Mouse (Mus musculus): ENCODE results near the gene Dgat2.

The Dgat2 gene

DNA sequence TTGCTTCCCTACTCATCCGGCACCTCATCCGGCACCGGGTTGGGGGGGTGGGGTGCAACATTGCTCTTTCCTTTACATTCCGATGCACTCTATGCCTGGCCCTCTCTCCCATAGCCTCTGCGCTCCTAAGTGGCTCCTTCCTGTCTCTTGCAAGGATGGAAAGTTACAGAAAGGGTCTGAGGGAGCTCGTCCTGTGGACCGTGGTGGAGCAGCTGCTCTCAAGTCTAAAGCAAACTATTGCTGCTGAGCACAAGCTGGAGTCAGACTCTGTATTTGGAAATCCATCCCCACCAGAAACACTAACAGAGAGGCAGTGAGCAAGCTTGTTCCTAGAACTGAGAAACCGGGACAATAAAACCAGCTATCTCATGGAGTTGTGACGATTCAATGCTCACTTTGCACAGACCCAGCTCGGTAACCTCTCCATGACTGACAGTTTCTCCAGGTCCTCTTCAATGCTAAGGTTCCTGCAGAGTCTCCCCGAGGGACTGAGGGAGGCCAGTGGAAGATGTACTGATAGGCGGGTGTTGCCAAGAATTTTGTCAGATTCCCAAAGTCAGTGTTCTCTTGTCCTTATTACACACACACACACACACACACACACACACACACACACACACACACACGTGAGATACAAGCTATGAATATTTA is 42.6 kb downstream of the Dgat2 start:
- DNase-seq (ENCODE audit: low spot score in 2 of 2): no peak

DNA sequence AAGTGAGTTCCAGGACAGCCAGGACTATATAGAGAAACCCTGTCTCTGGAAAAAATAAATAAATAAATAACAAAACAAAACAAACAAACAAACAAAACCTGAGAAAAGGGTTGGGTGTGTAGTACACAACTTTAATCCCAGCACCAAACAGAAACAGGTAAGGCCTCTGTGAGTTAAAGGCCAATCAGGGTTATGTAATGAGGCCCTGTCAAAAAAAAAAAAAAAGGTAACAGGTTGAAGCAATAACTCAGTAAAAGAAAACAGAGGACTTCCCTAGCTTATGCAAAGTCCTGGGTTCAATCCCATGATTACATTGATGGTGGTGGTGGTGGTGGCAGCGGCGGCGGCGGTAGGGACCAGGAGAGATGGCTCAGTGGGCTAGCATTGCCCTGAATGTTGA is 45.0 kb downstream of the Dgat2 start:
- no peak for DNase-seq (ENCODE audit: low spot score in 2 of 2)

DNA sequence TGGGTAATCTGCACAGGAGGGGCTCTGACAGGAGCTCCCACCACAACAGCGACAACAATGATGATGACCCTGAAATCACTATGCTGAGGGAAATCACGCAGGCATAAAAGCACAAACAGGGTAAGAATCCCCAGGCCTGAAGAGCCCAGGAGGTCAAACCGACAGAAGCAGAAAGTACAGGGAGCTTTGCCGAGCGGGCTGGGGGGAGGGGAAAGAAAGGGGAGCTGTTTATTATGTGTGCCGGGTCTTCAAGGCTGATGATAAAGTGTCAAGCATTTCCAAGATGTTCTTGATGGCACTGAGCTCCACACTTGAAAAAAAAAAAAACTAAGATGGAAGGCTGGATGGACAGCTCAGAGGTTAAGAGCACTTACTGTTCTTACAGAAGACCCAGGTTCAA is 45.7 kb downstream of the Dgat2 start:
- no peak for DNase-seq (ENCODE audit: low spot score in 2 of 2)

DNA sequence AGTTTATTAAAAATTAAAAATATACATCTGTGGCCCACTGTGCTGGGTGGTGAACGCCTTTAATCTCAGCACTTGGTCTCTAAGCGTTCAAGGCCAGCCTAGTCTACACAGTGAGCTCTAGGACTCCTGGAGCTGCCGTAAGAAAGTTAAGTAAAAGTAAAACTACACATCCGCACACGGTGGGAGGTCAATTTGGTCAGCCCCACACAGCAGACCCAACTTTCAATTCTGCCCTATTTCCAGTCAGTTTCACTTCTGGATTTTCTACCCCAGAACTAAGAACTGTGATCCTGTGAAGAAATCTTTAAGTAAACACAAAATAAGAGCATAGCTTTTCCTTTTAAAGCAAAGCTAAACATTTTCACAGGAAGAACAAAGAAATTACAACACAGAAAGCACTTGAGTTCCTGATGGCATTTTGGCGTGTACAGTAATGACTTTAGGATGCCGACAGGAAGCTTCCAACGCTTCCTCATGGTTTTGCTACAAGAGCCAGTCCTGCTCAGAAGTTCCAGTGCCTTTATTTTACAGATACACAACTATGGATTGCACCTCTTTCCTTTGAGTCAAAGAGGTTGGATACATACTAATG is 48.6 kb downstream of the Dgat2 start:
- DNase-seq (ENCODE audit: low spot score in 2 of 2): no peak

DNA sequence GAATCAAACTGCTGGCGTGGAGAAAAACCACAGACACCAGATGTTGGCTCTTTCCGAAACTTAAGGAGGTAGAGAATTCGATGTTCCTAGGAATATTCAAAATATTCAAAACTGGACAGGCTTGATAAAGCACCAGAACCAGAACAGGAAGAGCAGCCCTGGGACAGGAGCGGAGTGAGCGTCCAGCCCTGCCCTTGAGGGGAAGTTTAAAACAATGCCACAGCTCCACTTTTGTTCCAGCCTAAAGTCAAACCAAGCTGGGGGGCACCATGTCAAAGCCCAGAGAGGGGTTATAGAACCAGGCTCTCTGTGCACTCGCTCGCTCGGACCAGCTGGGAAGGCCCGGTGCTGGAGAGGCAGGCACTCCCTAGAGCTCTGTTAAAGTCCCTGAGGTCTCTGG is 49.9 kb downstream of the Dgat2 start:
- no peak for DNase-seq (ENCODE audit: low spot score in 2 of 2)

DNA sequence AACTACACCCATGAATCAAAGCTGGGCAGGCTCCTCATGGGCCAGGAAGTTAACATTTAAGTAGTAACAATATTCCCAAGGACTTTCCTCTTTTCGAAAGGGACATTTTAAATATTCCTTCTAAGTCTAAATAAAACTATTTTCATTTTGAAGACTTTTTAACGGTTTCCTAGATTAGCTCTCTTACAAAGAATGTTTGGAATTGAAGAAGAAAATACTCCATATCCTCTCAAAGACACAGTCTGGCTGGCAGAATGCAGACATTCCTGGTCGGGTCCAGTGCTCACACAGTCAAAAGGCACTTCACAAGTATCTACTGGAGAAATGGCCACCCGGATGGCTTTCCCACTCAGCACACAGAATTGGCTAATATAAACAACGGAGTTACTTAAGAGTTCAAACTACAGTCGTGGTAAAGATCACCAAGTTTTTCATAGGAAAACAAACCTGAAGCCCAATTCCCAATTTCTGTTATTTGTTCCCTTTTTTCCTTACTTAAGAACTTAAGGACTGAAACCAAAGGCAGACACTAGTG is 50.6 kb downstream of the Dgat2 start:
- no peak for DNase-seq (ENCODE audit: low spot score in 2 of 2)

DNA sequence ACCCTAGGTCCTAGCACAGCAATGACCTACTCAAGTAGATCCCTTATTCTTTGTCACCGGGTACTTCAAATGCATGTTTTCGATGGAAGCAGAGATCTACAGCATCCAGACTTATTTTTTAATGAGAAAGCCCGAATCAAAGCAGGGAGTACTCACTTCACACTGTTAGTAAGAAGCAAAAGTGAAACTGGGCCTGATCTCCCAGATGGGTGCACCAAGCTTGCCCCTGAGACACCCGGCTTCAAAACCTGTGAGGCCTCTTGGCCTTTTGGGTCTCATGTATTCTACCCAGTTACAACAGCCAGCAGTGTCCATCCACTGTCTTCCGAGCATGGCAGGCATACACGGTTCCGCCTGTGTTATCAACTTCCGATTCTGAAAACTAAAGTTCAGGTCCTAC is 53.6 kb downstream of the Dgat2 start:
- DNase-seq (ENCODE audit: low spot score in 2 of 2): no peak

DNA sequence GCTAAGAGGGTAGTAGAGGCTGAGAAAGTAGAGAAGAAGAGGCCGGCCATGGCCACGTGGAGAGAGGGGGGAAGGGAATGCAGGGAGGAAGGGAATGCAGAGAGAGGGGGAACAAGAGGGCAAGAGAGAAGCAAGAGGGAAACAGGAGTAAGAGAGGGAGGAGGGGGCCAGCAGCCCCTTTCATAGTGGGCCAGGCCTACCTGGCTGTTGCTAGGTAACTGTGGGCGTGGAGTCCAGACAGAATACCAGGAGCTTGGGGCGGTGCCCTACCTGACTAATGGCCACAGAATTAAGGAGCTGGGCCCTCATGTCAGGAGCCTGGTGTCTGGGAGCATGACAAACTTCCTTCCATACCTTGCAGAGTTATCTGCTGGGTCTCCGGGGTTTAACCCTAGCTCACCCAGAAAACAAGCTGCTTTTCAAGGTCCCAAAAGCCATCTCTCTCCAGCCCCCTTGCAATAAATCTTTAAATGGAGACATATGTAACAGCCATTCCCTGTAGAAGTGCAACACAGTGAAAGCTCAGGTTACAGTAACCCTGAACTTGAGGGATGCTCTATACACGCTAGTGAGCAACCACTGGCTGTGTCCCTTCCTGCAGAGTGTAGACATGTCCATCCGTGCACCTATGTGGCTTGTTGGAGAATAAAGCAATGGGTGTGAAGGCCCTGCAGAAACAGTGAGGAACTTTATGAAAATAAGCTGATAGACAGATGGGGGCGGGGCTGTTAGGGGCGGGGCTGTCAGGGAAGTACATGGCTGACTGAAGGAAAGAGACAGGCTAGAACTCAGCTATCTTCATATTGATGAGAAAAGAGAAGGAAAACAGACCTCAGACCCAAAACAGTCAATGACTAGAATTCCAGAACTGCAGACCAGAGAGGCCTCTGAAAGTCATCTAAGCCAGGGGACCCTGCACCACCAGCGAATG is 54.2 kb downstream of the Dgat2 start:
- DNase-seq (ENCODE audit: low spot score in 2 of 2): no peak

DNA sequence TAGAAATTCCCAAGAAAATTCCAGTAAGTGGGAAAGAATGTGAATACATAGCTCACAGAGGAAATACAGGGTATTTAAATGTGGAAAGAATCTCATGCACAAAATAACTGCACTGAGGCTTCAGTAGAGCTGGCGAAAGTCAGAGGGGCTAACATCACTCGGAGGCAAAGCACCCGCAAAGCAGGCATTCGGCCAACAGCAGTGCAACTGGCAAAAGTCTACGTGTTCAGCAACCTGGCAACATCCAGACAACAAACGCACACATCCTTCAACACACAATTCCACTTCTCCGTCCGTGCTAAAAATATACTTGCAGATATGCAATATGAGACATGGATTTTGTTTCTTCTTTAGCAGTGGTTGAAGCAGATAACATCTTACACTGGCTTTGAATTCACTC is 56.5 kb downstream of the Dgat2 start:
- no peak for DNase-seq (ENCODE audit: low spot score in 2 of 2)

DNA sequence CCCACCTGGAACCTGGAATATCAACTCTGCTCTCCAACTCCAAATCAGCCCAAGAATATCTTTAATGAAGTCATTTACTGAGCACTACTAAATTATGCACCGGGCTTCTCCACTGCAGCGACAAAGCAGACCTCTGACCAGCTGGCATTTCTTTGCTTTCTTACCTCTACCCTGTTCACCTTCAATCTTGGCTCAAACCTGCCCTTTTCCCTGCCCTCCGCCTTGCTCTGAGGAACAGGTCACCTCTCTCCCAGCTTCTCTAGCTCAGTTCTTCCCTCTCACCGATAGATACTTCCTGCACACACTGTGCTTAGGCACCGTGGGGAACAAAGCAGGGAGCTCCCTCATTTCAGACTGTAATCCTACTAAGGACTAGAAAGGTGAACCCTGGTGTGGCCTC is 59.9 kb downstream of the Dgat2 start:
- DNase-seq (ENCODE audit: low spot score in 2 of 2): no peak

DNA sequence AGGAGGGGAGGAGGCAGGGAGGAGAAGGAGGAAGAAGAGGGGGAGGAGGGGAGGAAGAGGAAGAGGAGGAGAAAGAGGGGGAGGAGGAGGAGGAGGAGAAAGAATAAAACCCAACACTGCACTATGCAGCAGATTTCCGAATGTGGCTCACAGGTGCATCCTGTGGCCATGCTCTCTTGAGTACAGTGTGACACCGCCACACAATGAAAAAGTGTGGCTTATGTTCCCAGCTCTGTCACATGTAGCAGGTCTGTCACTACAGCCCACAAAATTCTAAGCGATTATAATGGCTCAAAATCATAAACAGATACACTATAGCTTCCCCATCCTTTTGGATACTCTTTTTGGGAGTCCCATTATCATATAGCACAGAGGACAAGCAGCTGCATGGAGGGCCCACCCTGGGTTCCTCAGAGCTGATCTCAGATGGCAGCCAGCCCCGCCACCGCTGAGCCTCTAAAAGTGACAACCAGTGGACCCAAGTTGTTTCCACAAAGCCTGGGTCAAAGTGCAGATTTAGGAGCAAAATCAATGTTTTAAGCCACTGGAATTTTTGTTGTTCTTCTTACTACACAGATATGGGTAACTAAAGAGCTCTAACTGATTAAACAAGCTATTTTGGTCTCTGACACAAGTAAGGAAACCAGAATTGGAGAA is 61.5 kb downstream of the Dgat2 start:
- no peak for DNase-seq (ENCODE audit: low spot score in 2 of 2)

DNA sequence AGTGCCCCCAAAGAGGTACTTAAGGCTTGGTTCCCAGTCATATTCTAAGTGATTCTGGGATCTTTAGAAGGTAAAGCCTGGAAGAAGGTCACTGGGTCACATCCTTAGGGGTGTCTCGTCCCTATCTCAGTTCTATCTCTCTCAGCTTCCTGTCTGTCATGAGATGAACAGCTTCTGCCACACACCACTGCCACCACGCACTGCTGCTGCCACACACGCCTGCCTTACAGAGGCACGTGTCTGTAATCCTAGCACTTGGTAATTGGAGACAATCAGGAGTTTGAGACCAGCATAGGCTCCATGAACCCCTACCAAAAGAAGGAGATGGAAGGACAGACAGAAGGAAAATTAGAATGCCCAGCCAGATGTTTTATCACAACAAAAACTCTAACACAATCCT is 62.4 kb downstream of the Dgat2 start:
- DNase-seq (ENCODE audit: low spot score in 2 of 2): no peak

DNA sequence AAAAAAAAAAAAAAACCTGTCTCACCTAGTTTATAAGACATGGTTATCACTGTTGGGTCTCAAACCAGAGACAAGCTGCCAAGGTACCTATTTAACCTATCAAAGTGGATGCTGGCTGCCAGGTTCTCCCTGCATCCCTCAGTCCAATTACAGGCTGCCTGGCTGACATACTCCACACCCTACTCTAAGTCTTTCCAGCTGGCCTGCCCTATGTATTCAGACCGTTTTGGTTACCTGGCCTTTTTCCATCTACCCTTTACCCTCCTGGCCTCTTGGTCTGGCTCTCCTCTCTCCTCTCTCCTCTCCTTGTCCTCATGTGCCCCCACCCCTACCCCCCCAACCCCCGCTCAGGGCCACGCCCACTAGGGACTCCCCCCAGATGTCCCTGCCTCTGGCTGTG is 65.7 kb downstream of the Dgat2 start:
- DNase-seq (ENCODE audit: low spot score in 2 of 2): no peak

DNA sequence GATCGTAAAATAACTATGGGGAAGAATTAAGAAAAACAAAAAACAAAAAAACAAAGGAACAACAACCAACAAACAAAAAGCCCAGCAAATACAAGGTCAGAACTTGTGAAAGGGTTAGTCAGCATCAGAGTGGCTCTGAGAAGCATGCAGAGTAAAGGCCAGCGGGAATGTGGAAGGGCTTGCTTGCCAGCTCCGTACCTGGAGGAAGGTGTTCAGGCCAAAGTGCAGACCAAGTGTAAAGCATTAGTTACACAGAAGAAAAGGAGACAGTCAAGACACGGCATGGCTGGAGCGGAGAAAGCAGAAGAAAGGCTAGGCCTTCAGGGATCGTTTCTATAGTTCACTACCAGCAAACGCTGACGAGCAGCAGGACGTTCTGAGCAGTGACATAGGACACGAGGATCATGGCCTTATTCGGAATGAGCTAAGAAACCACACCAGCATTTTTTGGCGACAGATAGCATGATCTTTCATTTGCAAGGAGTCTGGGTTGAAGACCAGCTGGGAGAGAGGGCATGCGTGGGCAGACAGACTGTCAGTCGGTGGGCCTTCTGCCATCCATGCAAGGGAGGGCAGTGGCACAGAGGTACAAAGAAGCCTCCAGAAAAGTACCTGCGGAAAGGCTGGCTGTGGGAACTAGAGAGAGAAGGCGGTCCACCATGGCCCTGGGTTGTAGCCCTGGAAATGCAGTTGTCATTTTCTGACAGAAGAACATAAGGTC is 68.4 kb downstream of the Dgat2 start:
- DNase-seq (ENCODE audit: low spot score in 2 of 2): no peak

DNA sequence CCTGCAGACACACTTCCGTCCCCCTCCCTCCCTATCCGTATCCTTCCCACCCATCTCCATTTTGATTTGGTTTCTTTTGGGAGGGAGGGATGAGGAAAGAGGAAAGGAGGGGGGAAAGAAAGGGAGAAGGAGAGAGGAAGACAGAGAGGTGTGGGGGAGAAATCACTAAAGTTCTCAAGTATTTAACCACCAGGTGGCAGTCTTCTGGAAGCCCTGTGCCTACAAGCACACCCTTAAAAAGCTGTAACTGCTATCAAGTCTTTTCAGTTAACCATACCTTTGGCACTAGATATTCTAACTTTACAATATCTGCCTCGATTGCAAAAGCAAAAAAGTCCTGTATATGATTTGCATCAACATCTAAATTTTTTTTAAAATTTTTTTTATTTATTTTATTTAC is 75.0 kb downstream of the Dgat2 start:
- DNase-seq (ENCODE audit: low spot score in 2 of 2): no peak

DNA sequence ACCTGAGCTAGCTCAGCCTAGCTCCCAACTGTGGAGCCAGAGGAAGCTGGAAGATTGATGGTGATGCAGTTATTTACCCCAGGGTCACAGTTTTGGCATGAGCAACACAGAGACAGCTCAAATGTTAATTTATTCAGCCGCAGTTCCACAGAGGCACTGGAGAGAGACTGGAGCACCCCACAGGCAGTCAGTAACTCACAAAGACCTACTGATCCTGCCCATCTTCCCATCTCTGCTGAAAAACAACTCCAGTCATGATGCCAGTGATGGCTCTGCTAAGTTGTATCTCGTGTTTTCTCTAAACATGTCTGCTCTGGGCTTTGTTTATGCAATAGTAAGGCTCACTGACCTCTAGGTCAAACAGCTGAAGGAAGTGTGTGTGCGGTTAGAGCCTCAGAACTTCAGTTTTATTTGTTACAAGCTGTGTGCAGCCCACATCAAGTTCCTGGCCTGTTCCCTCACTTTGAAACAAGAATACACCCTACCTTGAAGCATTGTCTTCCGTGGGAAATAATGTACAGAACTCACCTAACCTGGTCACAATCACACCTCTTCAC is 75.7 kb downstream of the Dgat2 start:
- no peak for DNase-seq (ENCODE audit: low spot score in 2 of 2)
